Mouse (Mus musculus): ENCODE data around the gene Ifi27l2b.
"Not testable (repeated sequence)": the region's sequence is repeated elsewhere in the genome, so short reads cannot be mapped to it uniquely, and the experiment has no call there.

Ifi27l2b gene

DNA sequence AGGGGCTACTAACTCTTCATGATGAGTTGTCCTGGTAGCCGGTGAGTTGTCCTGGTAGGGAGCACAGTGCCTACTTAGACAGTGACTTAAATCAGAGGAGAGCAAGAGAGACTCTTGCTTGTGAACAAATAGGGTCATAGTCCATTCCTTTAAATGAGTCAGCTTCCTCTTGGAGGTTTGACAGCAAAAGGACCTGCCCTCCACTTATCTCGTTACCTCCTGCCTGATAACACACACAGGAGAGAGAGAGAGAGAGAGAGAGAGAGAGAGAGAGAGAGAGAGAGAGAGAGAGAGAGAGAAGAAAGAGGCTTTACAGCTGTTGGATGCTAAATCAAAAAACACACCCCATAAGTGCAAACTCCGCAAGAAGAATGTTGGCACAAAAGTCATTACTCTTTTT is at the start of gene Ifi27l2b:
Gene Ifi27l2b, minus strand, starts transcription at position 84 of the 400 bp plus-strand sequence.
- no peak for DNase-seq (ENCODE audit: low spot score)

DNA sequence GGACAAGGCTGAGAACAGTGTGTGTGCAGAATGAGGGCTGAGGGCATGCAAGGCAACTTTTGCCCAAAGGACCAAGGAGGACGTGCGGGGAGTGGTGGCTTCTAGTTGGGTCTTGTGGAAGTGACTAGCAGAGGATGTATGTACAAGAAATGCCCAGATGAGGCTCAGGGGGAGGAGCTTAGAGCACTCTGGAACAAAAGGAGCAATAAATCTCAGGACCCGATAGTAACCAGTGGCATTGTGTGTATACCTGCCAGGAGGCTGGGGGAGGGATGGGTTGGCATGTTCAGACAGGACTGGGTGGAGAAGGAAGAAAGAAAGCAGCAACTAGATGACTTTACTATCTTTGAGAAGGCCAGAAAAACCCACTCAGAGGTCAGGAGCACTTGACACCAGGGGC is 47.4 kb upstream of the Ifi27l2b start:
- DNase-seq (ENCODE audit: low spot score): no peak

DNA sequence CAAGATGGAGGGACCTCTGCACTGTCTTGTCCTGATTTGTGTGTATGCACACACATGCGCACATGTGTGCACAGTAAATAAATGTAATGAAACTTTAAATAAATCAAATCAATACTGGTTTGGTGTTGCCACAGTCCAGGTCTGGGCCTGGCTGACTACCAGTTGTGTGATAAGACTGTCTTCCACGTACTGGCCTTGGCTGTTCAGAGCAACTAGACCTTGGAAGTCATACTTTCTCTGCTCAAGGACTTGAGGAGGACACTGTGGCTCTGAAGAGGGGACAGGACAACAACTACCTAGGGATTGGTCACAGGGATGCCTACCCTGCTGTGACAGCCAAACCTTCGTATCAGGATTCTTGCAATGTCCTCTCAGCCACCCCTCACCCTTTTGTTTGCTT is 46.3 kb upstream of the Ifi27l2b start:
- no peak for DNase-seq (ENCODE audit: low spot score)

DNA sequence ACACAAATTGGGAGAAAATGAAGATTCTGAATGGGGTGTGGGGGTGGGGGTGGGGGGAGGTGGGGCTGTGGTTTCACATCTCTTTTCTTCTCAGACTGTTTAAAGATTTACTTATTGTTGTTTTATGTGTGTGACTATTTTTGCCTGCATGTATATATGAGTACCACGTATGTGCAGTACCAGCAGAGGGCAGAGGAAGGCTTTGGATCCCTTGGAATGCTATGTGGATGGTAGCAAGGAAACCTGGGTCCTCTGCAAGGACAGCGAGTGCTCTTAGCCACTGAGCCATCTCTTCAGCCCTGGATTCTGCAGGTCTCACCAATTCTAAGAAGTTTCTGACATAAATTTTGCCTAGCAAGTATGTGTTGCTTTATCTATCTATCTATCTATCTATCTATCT is 42.2 kb upstream of the Ifi27l2b start:
- no peak for DNase-seq (ENCODE audit: low spot score)

DNA sequence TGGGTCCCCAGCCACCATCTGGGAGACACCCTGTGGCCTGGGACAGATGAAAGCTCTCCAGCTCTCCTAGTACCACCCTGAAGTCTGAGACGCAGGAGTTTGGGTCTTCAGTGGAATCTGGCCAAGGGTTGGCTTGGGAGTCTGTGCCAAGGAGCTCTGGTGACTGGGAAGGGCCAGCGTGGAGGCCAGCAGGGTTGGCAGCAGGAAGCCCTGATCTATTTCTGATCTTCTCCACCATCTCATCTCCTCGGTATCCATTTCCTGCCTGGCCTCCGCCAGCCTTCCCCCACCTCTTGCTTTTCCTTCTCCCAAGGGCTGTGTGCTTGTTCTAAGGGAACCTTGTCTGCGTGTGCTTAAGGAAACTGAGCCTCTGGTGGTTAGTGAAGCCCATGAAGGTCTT is 41.7 kb upstream of the Ifi27l2b start:
- DNase-seq (ENCODE audit: low spot score): no peak

DNA sequence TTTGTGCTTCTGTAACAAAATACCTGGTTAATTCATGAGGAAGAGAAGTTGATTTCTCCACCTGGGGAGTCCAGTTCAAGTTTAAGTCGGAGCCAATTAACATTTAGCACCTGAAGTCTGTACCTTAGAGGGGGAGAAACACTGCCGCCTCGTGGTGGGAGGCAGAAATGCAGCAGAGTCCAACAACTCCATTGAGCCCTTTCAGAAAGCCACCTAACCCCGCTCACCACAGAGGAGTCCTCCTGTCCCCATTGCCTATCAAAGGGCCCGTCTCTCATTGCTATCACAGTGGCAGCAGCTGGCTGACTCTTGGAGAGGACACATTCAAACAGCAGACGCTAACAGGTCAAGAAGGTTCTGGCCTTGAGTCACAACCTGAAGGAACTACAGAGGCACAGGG is 37.5 kb upstream of the Ifi27l2b start:
- DNase-seq (ENCODE audit: low spot score): peak; percentile 25

DNA sequence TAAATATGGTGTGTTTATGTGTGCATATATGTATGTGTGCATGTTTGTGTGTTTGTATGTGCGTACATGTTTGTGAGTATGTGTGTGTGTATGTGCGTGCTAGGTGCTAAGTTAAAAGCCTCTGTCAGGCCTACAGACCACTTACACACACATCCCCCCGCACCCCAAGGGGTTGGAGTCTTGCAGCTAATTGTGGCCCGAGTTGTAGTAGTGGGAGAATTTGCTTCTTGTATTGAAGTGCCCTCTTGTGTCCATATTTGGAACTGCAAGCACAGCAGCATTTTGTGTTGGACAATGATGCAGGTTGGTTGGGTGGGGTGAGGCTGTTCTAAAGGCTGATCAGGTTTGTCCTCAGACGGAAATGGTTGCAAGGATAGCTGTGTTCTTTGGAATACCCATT is 35.7 kb upstream of the Ifi27l2b start:
- DNase-seq (ENCODE audit: low spot score): peak; percentile 44

DNA sequence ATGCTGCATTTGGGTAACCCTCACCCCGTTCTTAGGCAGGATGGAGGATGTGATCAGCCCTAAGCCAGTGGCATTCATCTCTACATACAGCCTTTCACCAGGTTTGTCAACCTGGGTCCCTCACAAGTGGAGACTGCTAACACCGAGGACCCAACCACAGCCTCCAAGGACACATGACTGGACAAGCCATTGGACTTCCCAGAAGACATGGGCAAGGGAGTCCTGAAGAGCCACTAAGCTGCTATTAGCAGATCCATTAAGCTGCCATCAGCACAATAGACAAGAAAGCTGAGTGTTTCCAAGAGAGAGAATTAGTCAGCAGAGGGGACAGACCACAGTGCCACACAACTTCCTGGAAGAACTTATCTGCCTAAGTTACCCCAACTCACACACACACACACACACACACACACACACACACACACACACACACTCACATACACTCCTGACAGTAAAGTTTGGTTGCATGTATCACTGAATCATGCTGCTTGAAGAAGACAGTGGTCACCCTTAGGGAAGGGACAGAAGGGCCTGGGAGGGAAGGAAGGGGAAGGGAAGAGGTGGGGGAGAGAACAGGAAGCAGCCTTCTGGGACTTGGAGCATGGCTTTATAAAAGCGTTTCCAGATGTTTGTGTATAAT is 34.2 kb upstream of the Ifi27l2b start:
- DNase-seq (ENCODE audit: low spot score): no peak

DNA sequence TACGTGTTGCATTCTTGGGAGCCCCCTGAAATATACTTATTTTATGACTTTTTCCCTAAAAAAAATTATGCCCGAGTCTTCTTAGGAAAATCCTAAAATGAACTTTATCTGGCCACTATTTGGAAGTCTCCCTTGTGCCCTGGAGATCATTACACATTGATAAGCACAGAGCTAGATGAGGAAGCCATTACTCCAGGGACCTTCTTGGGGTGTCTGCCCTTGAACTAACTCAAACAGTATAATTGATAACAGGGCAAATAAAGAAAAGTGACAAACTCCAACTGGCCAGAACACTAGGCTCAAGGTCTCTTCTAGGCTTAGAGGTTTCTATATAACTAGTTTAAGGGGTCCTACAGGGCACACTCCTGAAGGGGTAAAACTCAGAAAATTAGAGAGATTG is 30.7 kb upstream of the Ifi27l2b start:
- DNase-seq (ENCODE audit: low spot score): no peak

DNA sequence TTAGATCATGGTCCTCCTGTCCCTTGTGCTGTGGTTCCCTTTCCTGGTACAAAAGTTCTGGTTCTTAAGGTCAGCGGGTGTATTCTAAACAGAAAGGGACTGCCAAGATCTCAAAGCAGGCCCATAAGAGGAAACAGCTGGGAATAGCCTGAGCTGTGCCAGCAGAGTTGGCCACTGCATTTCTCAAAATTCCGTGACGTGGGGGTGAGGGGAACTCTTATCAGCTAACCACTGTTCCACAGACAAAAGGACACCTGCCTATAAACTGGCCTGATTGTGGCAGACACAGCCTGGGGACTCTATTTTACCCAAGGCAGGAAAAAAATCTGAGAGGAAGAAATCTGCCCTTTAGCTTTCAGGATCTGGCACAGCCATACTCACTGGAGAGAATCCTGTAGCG is 30.3 kb upstream of the Ifi27l2b start:
- DNase-seq (ENCODE audit: low spot score): no peak

DNA sequence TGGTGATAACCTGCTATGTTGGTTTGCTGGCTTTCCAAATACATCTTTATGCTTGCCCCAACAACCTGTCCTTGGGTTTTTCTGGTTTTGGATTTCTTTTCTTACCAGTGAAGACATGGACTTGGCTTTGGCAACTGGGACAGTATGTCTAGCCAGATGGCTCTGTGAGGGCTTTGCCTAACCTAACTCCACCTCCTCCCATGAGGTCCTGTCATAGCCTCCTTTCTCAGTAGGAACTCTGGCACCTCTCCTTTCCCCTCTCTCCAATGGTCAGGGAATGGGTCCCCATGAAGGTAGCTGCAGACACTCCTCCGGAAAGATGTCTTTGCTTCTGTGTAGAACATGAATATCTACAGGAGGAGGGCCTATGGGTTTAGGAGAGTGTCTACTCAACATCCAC is 29.7 kb upstream of the Ifi27l2b start:
- DNase-seq (ENCODE audit: low spot score): no peak

DNA sequence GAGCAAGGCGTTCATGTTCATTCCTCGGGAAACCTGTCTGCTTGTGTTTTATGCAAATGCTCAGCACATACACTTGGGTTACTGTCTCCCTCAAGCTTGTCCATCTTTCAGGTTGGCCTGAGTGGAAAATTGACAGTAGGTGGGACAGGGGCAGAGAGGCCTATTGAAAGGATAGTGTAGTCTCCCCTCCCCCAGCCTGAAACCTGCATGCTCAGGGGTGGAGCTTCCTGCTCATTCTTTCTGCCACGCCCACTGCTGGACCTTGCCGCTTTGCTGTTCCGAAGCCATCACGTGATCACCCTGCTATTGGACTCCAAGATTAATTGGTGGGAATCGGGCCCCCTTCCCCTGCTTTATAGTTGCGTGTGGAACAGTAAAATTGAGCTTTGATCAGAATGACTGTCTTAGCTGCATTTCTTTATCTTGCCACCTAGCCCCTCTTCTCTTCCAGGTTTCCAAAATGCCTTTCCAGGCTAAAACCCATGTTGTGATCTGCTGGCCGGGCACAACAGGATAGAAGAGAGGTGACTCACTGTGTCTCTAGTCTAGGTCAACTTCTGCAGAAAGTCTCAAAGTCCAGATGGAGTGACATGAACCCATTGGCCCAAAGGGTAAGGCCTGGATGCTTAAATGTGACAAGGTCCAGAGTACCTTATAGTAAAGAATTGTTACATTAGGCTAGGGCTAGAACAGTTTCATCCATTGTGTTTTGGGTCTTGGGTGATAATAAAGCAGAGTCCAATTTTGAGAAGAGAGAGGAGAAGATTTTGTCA is 27.4 kb upstream of the Ifi27l2b start:
- not testable (repeated sequence) for DNase-seq (ENCODE audit: low spot score)

DNA sequence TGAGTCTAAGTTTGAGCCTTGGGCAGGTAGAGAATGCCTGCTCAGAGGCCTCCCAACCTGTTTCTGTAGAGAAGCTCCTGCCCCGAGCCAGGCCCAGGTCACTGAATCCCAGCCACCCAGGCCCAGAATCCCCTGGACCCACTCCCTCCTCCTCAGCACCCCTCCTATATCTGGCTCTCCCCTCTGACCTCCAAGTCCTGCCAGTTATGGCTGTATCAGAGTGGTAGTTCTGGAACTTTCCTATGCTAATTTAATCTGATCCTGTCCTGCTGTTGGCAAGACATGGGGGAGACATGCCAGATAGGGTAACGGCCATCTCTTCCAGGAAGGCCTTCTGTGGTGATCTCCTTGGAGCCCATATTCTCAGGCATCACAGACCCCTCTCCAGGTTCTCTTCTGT is 25.8 kb upstream of the Ifi27l2b start:
- DNase-seq (ENCODE audit: low spot score): no peak

DNA sequence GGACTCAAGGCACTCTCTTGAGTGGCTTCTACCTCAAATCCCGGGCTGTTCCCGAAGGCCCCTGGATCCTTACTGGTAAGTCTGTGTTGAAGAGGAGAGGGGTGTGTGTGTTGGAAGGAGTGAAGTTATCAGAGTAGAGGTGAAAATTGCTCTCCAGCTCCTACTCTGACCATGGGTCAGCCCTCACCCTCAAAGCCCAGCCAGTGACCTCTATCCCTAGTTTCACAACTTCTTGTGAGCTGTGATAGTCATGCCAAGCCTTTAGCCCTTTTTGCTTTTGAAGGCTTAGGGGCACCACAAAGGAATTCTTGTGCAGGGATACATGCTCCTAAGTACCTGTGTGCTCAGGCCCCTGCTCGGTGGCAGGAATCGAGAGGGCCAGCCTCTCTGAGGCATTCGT is 24.6 kb upstream of the Ifi27l2b start:
- DNase-seq (ENCODE audit: low spot score): no peak

DNA sequence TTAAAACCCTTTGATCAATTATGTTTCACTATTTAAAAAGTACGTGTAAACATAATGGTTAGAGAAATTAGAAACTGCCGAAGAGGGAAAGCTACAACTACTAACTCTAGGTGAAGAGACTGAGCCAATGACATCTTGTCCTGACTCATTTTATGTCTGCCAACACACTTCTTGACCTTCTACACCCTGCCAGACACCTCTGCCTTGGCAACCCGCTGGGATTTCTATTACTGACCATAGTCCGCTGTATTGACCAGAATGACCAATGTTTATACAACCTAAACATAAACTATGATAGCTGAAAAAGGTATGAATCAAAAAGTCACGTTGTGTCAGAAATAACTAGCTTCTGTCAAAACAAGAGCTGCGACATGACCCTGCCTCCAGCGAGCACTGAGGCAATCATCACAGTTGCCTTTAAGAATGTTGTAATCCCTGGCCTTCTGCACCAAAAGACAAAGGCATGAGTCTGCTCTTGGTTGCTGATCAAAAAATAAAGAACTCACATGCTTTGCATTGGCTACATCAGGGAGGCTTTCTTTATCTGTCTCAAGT is 20.5 kb upstream of the Ifi27l2b start:
- DNase-seq (ENCODE audit: low spot score): no peak

DNA sequence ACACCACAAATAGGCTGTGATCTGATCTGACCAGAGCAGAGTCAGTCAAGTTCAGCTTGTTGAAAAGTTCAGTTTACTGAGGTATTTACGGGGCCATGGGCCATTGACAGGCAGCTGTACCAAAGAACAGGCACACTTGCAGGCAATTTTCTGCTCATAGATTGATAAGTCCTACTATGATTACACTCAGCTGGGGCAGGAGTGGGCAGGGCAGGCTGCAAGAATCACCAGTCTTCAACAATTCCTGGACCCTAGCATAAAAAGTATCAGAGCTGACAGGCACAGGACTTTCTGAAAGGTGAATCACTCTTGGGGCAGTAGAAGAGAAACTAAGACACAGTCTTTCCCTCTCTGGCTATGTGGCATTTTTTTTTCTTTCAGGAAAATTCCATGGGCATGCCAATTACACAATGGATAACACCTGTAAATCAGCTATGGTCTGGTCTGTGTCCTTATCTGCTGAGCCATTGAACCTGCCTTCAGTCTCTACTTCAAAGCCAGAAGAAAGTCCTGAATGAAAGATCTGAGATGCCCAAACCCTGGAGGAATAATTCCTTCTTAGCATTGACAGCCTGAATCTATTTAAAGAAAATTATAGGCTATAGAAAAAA is 19.9 kb upstream of the Ifi27l2b start:
- no peak for DNase-seq (ENCODE audit: low spot score)

DNA sequence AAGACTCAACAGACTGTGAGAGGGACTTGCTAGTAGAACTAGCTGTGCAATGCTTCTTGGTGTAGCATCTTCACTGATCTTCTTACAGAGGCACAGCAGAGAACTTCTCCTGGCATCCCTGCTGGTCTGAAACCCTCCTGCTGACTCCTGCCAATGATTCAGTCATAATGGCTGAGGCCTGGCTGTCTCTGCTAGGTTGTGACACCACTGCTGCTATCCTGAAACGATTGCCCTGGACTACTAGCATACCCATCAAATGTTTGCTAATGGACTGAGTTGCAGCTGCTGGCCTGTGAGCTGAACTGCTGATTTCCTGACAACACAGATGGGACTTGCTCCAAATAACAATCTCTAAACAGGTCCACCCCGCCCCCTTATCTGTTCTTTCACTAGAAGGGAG is 17.5 kb upstream of the Ifi27l2b start:
- no peak for DNase-seq (ENCODE audit: low spot score)

DNA sequence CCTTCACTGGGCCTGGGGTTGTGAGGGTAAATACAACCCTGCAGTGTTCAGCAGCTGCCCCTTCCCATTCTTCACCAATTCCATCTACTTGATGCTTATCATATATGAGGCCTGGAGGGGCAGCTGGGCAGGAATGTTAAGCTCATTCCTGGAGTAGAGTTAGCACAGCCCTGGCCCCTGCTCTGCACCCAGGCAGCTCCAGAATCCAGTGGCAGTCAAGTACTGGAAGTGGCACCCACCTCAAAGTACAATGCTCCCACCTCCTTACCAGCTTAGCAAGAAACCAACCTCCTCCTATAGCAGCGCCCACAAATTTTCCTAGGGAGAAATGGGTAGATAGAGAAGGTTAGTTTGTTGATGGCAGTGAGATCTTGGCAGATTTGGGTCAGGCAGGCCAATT is 296 bp downstream of the Ifi27l2b start:
- DNase-seq (ENCODE audit: low spot score): not testable (repeated sequence)

DNA sequence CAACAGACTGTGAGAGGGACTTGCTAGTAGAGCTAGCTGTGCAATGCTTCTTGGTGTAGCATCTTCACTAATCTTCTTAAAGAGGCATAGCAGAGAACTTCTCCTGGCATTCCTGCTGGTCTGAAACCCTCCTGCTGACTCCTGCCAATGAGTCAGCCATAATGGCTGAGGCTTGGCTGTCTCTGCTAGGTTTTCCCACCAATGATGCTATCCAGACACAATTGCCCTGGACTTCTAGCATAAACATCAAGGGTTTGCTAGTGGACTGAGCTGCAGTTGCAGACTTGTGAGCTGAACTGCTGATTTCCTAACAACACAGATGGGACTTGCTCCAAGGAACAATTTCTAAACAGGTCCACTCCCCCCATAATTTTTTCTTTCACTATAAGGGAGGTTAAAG is 3.7 kb downstream of the Ifi27l2b start:
- DNase-seq (ENCODE audit: low spot score): no peak

DNA sequence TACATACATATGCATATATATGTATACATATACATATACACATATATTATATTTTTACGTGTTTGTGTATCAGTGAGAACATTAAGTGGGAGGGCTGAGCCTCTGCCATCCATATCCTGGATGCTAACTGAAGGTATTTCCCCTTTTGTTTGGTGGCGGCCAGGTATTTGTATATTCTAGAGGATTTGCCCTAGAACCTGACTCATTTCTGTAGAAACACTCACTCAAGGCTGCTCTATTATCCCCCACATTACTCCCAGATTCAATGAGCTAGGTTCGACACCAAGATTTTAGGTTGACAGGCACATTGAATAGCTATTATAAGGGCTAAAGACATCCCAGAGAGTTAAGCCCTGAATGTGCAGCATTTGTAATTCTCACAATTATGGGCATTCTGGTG is 12.0 kb downstream of the Ifi27l2b start:
- DNase-seq (ENCODE audit: low spot score): no peak

DNA sequence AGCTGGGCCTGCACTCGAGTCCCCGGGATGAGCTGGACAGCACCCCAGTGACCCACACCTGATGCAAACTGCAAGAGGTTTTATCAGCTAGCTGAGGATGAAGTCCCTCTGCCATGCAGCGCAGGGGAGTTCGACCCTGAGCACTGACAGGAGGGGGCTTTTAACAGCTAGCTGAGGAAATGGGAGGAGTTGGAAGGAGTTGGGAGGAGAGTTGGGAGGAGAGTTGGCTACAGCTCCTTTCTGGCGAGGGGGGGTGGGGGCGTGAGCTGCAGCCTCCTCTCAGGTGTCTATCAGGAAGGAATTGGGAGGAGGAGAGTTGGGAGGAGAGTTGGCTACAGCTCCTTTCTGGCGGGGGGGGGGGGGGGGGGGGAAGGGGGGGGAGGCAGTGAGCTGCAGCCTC is 12.8 kb downstream of the Ifi27l2b start:
- not testable (repeated sequence) for DNase-seq (ENCODE audit: low spot score)

DNA sequence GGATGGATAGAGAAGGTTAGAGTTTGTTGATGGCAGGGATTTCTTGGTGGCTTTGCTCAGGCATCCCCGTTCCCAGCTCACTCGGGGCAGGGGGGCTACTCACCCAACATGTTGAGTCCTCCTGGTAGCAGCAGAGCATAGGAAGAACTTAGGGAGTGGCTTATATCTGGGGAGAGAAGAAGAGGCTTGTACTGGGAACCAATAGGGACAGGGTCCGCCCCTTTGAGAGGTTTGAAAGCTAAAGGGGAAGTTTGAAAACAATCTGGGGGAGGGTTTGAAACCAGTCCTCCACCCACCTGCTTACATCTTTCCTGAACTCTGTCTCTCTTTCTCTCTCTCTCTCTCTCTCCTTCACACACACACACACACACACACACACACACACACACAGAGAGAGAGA is 13.5 kb downstream of the Ifi27l2b start, which contains the start of gene Ifi27l2a:
Gene Ifi27l2a, minus strand, starts transcription at position 157 of the 400 bp plus-strand sequence.
- no peak for DNase-seq (ENCODE audit: low spot score)

DNA sequence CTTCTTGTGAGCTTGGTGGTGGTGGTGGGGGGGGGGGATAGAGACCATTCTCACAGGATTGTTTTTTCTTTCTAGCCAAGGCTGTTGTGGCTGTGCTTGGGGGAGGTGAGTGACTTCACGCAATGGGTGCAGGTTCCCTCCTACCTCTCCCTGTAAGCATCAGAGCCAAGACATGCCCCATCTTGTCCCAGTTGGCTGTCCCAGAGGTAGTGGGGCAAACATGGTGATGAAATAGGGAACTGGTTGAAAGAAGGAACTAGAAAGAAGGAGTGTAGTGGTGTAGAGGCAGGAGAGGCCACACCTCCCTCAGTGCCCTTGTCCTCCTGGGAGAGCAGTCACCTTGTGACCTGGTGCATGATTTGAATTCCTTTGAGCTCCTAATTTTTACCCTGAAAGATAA is 19.4 kb downstream of the Ifi27l2b start:
- DNase-seq (ENCODE audit: low spot score): no peak
